ENCODE assay signal across 9 mouse cellular contexts in the genomic region with DNA sequence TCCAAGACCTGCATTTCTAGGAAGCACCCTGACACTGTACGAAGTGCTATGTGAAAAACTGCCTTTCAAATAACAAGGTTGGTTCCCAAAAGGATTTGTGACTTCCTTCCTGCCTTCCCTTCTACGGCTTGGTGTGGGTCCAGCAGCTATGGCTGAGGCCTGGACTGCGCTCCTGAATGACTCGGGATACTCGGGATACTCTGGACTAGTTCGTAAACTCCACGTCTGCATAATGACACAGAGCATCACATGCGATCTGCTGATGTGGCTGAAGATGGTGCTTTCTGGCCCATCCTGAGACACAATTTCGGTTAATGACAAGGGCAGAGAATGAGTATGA. TPM values are rescaled to one million over a fixed set of nuclear protein-coding genes. Genes with fewer than 3 reads are reported as not detected.
DNase-seq lines count a peak whose midpoint lies in the region; ATAC-seq and TF ChIP-seq lines count a peak whose summit lies in the region.
"Had no signal": no experiment of that assay in that cellular context is flagged by ENCODE, and none has a peak within 500 bp of the region (broad histone marks: within the 10 kb centered on the region; RNA-seq: fewer than 3 reads in every experiment).

No protein-coding gene starts in this region.

- peak overlapping the region; percentile 53 for H3K4me3 ChIP-seq in heart, embryonic 16.5 days (ENCODE audit: low read length)
- peak overlapping the region; percentile 85 for H3K4me3 ChIP-seq in bone marrow, adult 2 months (replicated peaks; ENCODE audit: control insufficient read depth, low read depth, low read length)
- H3K4me3 ChIP-seq in hindbrain, embryonic 14.5 days (replicated peaks; ENCODE audit: low read length) = peak overlapping the region; percentile 29
- peak overlapping the region; percentile 34 for H3K4me3 ChIP-seq in midbrain, embryonic 13.5 days (replicated peaks)

- TF ChIP-seq POLR2A in bone marrow, adult 2 months (IDR thresholded peaks at IDR 0.05; ENCODE audit: borderline replicate concordance, control insufficient read depth, low read depth, low read length) = no peak

- peaks cover 32% of the 10 kb centered on the region for H3K4me1 ChIP-seq in heart, embryonic 16.5 days (ENCODE audit: control insufficient read depth, insufficient read depth, low read length)
- H3K4me1 ChIP-seq in bone marrow, adult 2 months (ENCODE audit: control insufficient read depth, insufficient read depth, low read length) = no peaks in the 10 kb centered on the region; the same call in none of the 2 replicates
- H3K4me1 ChIP-seq in hindbrain, embryonic 14.5 days (replicated peaks; ENCODE audit: control insufficient read depth, insufficient read depth, low read length) = peaks cover 17% of the 10 kb centered on the region
- peaks cover 22% of the 10 kb centered on the region for H3K4me1 ChIP-seq in midbrain, embryonic 13.5 days (replicated peaks)

- peak overlapping the region; percentile 83 for H3K9ac ChIP-seq in heart, embryonic 16.5 days (ENCODE audit: low read length)
- peak overlapping the region; percentile 64 for H3K9ac ChIP-seq in hindbrain, embryonic 14.5 days
- peak overlapping the region; percentile 63 for H3K9ac ChIP-seq in midbrain, embryonic 13.5 days (replicated peaks)

- peaks cover 9% of the 10 kb centered on the region; the same call in 1 of the 2 replicates for H3K36me3 ChIP-seq in heart, embryonic 16.5 days (ENCODE audit: control insufficient read depth, insufficient read depth)
- peaks cover 35% of the 10 kb centered on the region for H3K36me3 ChIP-seq in hindbrain, embryonic 14.5 days (replicated peaks; ENCODE audit: control insufficient read depth, insufficient read depth)
- H3K36me3 ChIP-seq in midbrain, embryonic 13.5 days = peaks cover 26% of the 10 kb centered on the region

- WGBS in heart, embryonic 16.5 days = 24% methylated on average over 9 of the region's 9 CpGs
- 2% methylated on average over 9 of the region's 9 CpGs for WGBS in bone marrow, adult 2 months
- WGBS in hindbrain, embryonic 14.5 days = 27% methylated on average over 9 of the region's 9 CpGs
- 24% methylated on average over 9 of the region's 9 CpGs for WGBS in midbrain, embryonic 13.5 days

- no peaks in the 10 kb centered on the region for H3K9me3 ChIP-seq in heart, embryonic 16.5 days (replicated peaks; ENCODE audit: control insufficient read depth, low read length)
- no peaks in the 10 kb centered on the region for H3K9me3 ChIP-seq in hindbrain, embryonic 14.5 days (ENCODE audit: control insufficient read depth, low read length)
- H3K9me3 ChIP-seq in midbrain, embryonic 13.5 days = no peaks in the 10 kb centered on the region

- ATAC-seq in heart, embryonic 16.5 days (replicated peaks; ENCODE audit: extremely low read depth, insufficient read depth, low FRiP score) = no peak
- peak; percentile 28 for ATAC-seq in hindbrain, embryonic 14.5 days (ENCODE audit: low FRiP score)
- peak; percentile 68 for ATAC-seq in midbrain, embryonic 13.5 days

- H3K27ac ChIP-seq in heart, embryonic 16.5 days (ENCODE audit: low read length) = peak overlapping the region; percentile 89
- H3K27ac ChIP-seq in bone marrow, adult 2 months (ENCODE audit: control insufficient read depth, insufficient read depth, low read depth, low read length, poor library complexity) = peak overlapping the region; percentile 68
- H3K27ac ChIP-seq in hindbrain, embryonic 14.5 days = peak overlapping the region; percentile 96
- H3K27ac ChIP-seq in midbrain, embryonic 13.5 days = peak overlapping the region; percentile 95

- peak overlapping the region; percentile 88 for H3K4me2 ChIP-seq in heart, embryonic 16.5 days (ENCODE audit: low read depth, low read length)
- H3K4me2 ChIP-seq in hindbrain, embryonic 14.5 days (replicated peaks) = peak overlapping the region; percentile 76
- H3K4me2 ChIP-seq in midbrain, embryonic 13.5 days (replicated peaks) = peak overlapping the region; percentile 61

- TF ChIP-seq CTCF in bone marrow, adult 2 months (IDR thresholded peaks at IDR 0.05; ENCODE audit: control insufficient read depth, insufficient read depth, low read length) = no peak

- DNase-seq in heart, adult 9 months (ENCODE audit: low spot score in 2 of 2) = no peak
- peak; percentile 47 for DNase-seq in hindbrain, embryonic 14.5 days (ENCODE audit: low spot score)
- no peak for DNase-seq in frontal cortex, adult 2 months (ENCODE audit: extremely low spot score in 1 of 2, low spot score in 1 of 2)
- no peak for DNase-seq in B cell, adult 2 months
- no peak for DNase-seq in cerebellum, postnatal 25 days

- H3K27me3 ChIP-seq in heart, embryonic 16.5 days (ENCODE audit: control insufficient read depth, insufficient read depth, low read length) = no peaks in the 10 kb centered on the region
- no peaks in the 10 kb centered on the region for H3K27me3 ChIP-seq in hindbrain, embryonic 14.5 days (ENCODE audit: control insufficient read depth, insufficient read depth, low read length)
- H3K27me3 ChIP-seq in midbrain, embryonic 13.5 days = no peaks in the 10 kb centered on the region
- H3K27me3 ChIP-seq: Patski had no signal

RNA-seq across cellular contexts. Expression of a gene that starts 33.6 kb away (rescaled TPM):
- polyA plus RNA-seq in heart, embryonic 16.5 days (2015; fragmentation: Nextera tagmentation; extraction: Ambion mirVana) = 18.5 and 20.1 TPM in 2 replicates
- polyA plus RNA-seq in bone marrow, adult 2 months (2011; ENCODE audit: insufficient read depth, insufficient read length, low replicate concordance, missing spikeins) = 7.9 and 13.3 TPM in 2 replicates
- polyA plus RNA-seq in hindbrain, embryonic 14.5 days (2014; fragmentation: Nextera tagmentation; extraction: Ambion mirVana) = 19.2 and 21.6 TPM in 2 replicates
- polyA plus RNA-seq in midbrain, embryonic 13.5 days (2015; fragmentation: Nextera tagmentation; extraction: Ambion mirVana) = 27.7 and 28.8 TPM in 2 replicates
- 18.9 and 19.1 TPM in 2 replicates for polyA plus RNA-seq in frontal cortex, adult 2 months (2012; rRNA removed)

RNA-seq across cellular contexts. Expression of a gene that starts 45.3 kb away (rescaled TPM):
- 0.46 and 0.47 TPM in 2 replicates for polyA plus RNA-seq in heart, embryonic 16.5 days (2015; fragmentation: Nextera tagmentation; extraction: Ambion mirVana)
- polyA plus RNA-seq in bone marrow, adult 2 months (2011; ENCODE audit: insufficient read depth, insufficient read length, low replicate concordance, missing spikeins) = not detected in 2 replicates
- polyA plus RNA-seq in hindbrain, embryonic 14.5 days (2014; fragmentation: Nextera tagmentation; extraction: Ambion mirVana) = not detected in 2 replicates
- not detected in 2 replicates for polyA plus RNA-seq in midbrain, embryonic 13.5 days (2015; fragmentation: Nextera tagmentation; extraction: Ambion mirVana)
- polyA plus RNA-seq in frontal cortex, adult 2 months (2012; rRNA removed) = 0.82 and 1.1 TPM in 2 replicates

RNA-seq across cellular contexts. Expression of a gene that starts 54.4 kb away (rescaled TPM):
- polyA plus RNA-seq in heart, embryonic 16.5 days (2015; fragmentation: Nextera tagmentation; extraction: Ambion mirVana) = 149 and 264 TPM in 2 replicates
- 52.9 and 86.3 TPM in 2 replicates for polyA plus RNA-seq in bone marrow, adult 2 months (2011; ENCODE audit: insufficient read depth, insufficient read length, low replicate concordance, missing spikeins)
- polyA plus RNA-seq in hindbrain, embryonic 14.5 days (2014; fragmentation: Nextera tagmentation; extraction: Ambion mirVana) = 313 and 316 TPM in 2 replicates
- polyA plus RNA-seq in midbrain, embryonic 13.5 days (2015; fragmentation: Nextera tagmentation; extraction: Ambion mirVana) = 246 and 342 TPM in 2 replicates
- polyA plus RNA-seq in frontal cortex, adult 2 months (2012; rRNA removed) = 169 and 180 TPM in 2 replicates

Comparison
In these comparisons a context has a peak if more than half of its experiments do, and no peak if none do; other contexts are left out.
1. H3K4me3 ChIP-seq: peak in every context shown above with its lines; median percentile 85 in bone marrow, adult 2 months; 53 in heart, embryonic 16.5 days; 34 in midbrain, embryonic 13.5 days; 29 in hindbrain, embryonic 14.5 days.